Mouse (Mus musculus): ENCODE data around the gene Socs7. TPM values are rescaled to one million over a fixed set of nuclear protein-coding genes. Genes with fewer than 3 reads are reported as not detected.
A peak's percentile ranks its signal among the peaks of the same experiment; 100 is the strongest.

Socs7 gene
- polyA plus RNA-seq, 1 experiment, result 9.2 TPM

- H3K4me1 ChIP-seq (ENCODE audit: control insufficient read depth, insufficient read depth, low read length), result peaks cover 21% of the 10 kb centered on the region
- TF ChIP-seq POLR2A (IDR thresholded peaks at IDR 0.05; ENCODE audit: borderline replicate concordance, low read depth, low read length) (no peak), CTCF (IDR thresholded peaks at IDR 0.05; ENCODE audit: low read depth, low read length) (no peak)
These were observed 40.4 kb downstream of the Socs7 start for GRCm38 (mm10) chr11:97402746-97403145.

GRCm38 (mm10) chr11:97403614-97404183 is 41.3 kb downstream of the Socs7 start:
- Histone ChIP-seq H3K27ac (ENCODE audit: insufficient read depth, low read depth, low read length) (no peak overlapping the region), H3K4me1 (ENCODE audit: control insufficient read depth, insufficient read depth, low read length) (peaks cover 21% of the 10 kb centered on the region), H3K4me3 (ENCODE audit: insufficient read depth, low read length) (no peak overlapping the region)
- TF ChIP-seq CTCF (IDR thresholded peaks at IDR 0.05; ENCODE audit: low read depth, low read length) (no peak), POLR2A (IDR thresholded peaks at IDR 0.05; ENCODE audit: borderline replicate concordance, low read depth, low read length) (no peak)

More at GRCm38 (mm10) chr11:97402746-97403145, 40.4 kb downstream of the Socs7 start:
- Histone ChIP-seq H3K4me3 (ENCODE audit: insufficient read depth, low read length) (no peak overlapping the region), H3K27ac (ENCODE audit: insufficient read depth, low read depth, low read length) (no peak overlapping the region)

GRCm38 (mm10) chr11:97404184-97404760 is 41.9 kb downstream of the Socs7 start:
- Histone ChIP-seq H3K4me3 (ENCODE audit: insufficient read depth, low read length) (peak overlapping the region; percentile 57), H3K4me1 (ENCODE audit: control insufficient read depth, insufficient read depth, low read length) (peaks cover 21% of the 10 kb centered on the region)

GRCm38 (mm10) chr11:97404761-97405190 is 42.4 kb downstream of the Socs7 start:
- Histone ChIP-seq H3K4me1 (ENCODE audit: control insufficient read depth, insufficient read depth, low read length) (peaks cover 21% of the 10 kb centered on the region), H3K27ac (ENCODE audit: insufficient read depth, low read depth, low read length) (no peak overlapping the region), H3K4me3 (ENCODE audit: insufficient read depth, low read length) (peak overlapping the region; percentile 57)
- no peak for TF ChIP-seq CTCF (IDR thresholded peaks at IDR 0.05; ENCODE audit: low read depth, low read length)

More at GRCm38 (mm10) chr11:97404184-97404760, 41.9 kb downstream of the Socs7 start:
- TF ChIP-seq POLR2A (IDR thresholded peaks at IDR 0.05; ENCODE audit: borderline replicate concordance, low read depth, low read length) (no peak), CTCF (IDR thresholded peaks at IDR 0.05; ENCODE audit: low read depth, low read length) (no peak)
- no peak overlapping the region for H3K27ac ChIP-seq (ENCODE audit: insufficient read depth, low read depth, low read length)

GRCm38 (mm10) chr11:97406094-97406951 is 44.0 kb downstream of the Socs7 start:
- no peak overlapping the region for H3K4me3 ChIP-seq (ENCODE audit: insufficient read depth, low read length)
- TF ChIP-seq POLR2A (IDR thresholded peaks at IDR 0.05; ENCODE audit: borderline replicate concordance, low read depth, low read length) (no peak), CTCF (IDR thresholded peaks at IDR 0.05; ENCODE audit: low read depth, low read length) (no peak)
- no peak overlapping the region for H3K27ac ChIP-seq (ENCODE audit: insufficient read depth, low read depth, low read length)
- H3K4me1 ChIP-seq (ENCODE audit: control insufficient read depth, insufficient read depth, low read length), result peaks cover 25% of the 10 kb centered on the region

GRCm38 (mm10) chr11:97407456-97407855 is 45.1 kb downstream of the Socs7 start:
- TF ChIP-seq POLR2A (IDR thresholded peaks at IDR 0.05; ENCODE audit: borderline replicate concordance, low read depth, low read length) (no peak), CTCF (IDR thresholded peaks at IDR 0.05; ENCODE audit: low read depth, low read length) (no peak)
- H3K4me3 ChIP-seq (ENCODE audit: insufficient read depth, low read length), result no peak overlapping the region
- no peak overlapping the region for H3K27ac ChIP-seq (ENCODE audit: insufficient read depth, low read depth, low read length)
- peaks cover 24% of the 10 kb centered on the region for H3K4me1 ChIP-seq (ENCODE audit: control insufficient read depth, insufficient read depth, low read length)

GRCm38 (mm10) chr11:97408171-97408570 is 45.8 kb downstream of the Socs7 start:
- TF ChIP-seq POLR2A (IDR thresholded peaks at IDR 0.05; ENCODE audit: borderline replicate concordance, low read depth, low read length) (no peak), CTCF (IDR thresholded peaks at IDR 0.05; ENCODE audit: low read depth, low read length) (peak; percentile 78)
- no peak overlapping the region for H3K27ac ChIP-seq (ENCODE audit: insufficient read depth, low read depth, low read length)
- peaks cover 28% of the 10 kb centered on the region for H3K4me1 ChIP-seq (ENCODE audit: control insufficient read depth, insufficient read depth, low read length)
- H3K4me3 ChIP-seq (ENCODE audit: insufficient read depth, low read length), result no peak overlapping the region

GRCm38 (mm10) chr11:97410958-97411357 is 48.6 kb downstream of the Socs7 start:
- Histone ChIP-seq H3K4me3 (ENCODE audit: insufficient read depth, low read length) (no peak overlapping the region), H3K27ac (ENCODE audit: insufficient read depth, low read depth, low read length) (no peak overlapping the region), H3K4me1 (ENCODE audit: control insufficient read depth, insufficient read depth, low read length) (peaks cover 40% of the 10 kb centered on the region)
- TF ChIP-seq CTCF (IDR thresholded peaks at IDR 0.05; ENCODE audit: low read depth, low read length) (no peak), POLR2A (IDR thresholded peaks at IDR 0.05; ENCODE audit: borderline replicate concordance, low read depth, low read length) (no peak)

GRCm38 (mm10) chr11:97412117-97412516 is 49.8 kb downstream of the Socs7 start:
- Histone ChIP-seq H3K4me1 (ENCODE audit: control insufficient read depth, insufficient read depth, low read length) (peaks cover 40% of the 10 kb centered on the region), H3K27ac (ENCODE audit: insufficient read depth, low read depth, low read length) (peak overlapping the region; percentile 89), H3K4me3 (ENCODE audit: insufficient read depth, low read length) (peak overlapping the region; percentile 48)
- TF ChIP-seq CTCF (IDR thresholded peaks at IDR 0.05; ENCODE audit: low read depth, low read length) (no peak), POLR2A (IDR thresholded peaks at IDR 0.05; ENCODE audit: borderline replicate concordance, low read depth, low read length) (peak; percentile 53; the same call in 1 of the 2 replicates)
